Mouse (Mus musculus): Measurements from ENCODE around the gene Rnf167. TPM values are rescaled to one million over a fixed set of nuclear protein-coding genes. Genes with fewer than 3 reads are reported as not detected.

Gene Rnf167
- total and polyA plus RNA-seq, 3 experiments: 23.5 to 31.7 (median 25.5) TPM

DNA sequence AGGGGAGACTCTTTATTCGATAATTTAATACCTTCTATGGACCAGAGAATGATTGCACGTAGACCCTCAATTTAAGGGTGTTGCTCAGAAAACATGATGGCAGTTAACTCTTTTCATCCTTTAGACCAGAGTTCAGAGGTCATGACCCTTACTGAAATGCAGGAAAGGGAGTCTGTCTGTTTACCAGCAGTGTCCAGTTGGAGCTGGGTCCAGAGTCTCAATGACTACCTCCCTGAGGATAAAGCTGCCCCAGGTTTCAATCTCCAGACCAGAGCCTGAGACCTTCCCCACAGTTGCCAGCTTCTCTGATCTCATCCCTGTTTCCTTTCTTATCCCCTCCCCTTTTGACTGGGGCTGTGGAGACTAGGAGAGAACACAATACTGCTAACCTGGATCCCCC is 31.5 kb downstream of the Rnf167 start:
- Histone ChIP-seq H3K9me3 (replicated peaks; ENCODE audit: low read length) (no peaks in the 10 kb centered on the region), H3K4me2 (ENCODE audit: insufficient read depth, low read depth, poor library complexity, severe bottlenecking) (no peak overlapping the region), H3K4me3 (replicated peaks in 1 of 3; ENCODE audit: low read depth in 2 of 3, low read length in 2 of 3, poor library complexity in 1 of 3) (no peak overlapping the region), H3K27ac (ENCODE audit: insufficient read depth, low read depth) (no peak overlapping the region), H3K79me2 (replicated peaks; ENCODE audit: control insufficient read depth, extremely low read depth, insufficient read depth, poor library complexity, severe bottlenecking) (no peaks in the 10 kb centered on the region), H3K4me1 (ENCODE audit: control insufficient read depth in 1 of 2, insufficient read depth in 2 of 2) (peaks cover 0 to 47% of the 10 kb centered on the region in 2 experiments), H3K27me3 (replicated peaks) (no peaks in the 10 kb centered on the region), H3K36me3 (replicated peaks in 1 of 2; ENCODE audit: control insufficient read depth in 1 of 2, insufficient read depth in 1 of 2, low read length in 1 of 2) (peaks cover 64 to 92% of the 10 kb centered on the region in 2 experiments), H3K9ac (ENCODE audit: insufficient read depth, low read depth) (no peak overlapping the region)
- in situ Hi-C loops (cut with MboI; ENCODE audit: low pct_ligation_motif_present, low pct_unique_long_range_greater_than_20kb, low sequenced_read_pairs) (no loop called here), dilution Hi-C loops (cut with MboI; ENCODE audit: extremely low pct_ligation_motif_present, extremely low pct_unique_long_range_greater_than_20kb, low sequenced_read_pairs) (no loop called here)
- DNase-seq (ENCODE audit: extremely low read depth): no peak
- TF ChIP-seq GABPA (IDR thresholded peaks at IDR 0.05; ENCODE audit: insufficient replicate concordance, low read depth, low read length) (no peak), RAD21 (IDR thresholded peaks at IDR 0.05; ENCODE audit: low read depth, low read length) (no peak), ZNF384 (IDR thresholded peaks at IDR 0.05; ENCODE audit: low read depth, low read length) (no peak), BHLHE40 (IDR thresholded peaks at IDR 0.05; ENCODE audit: low read depth, low read length) (no peak), IRF4 (IDR thresholded peaks at IDR 0.05; ENCODE audit: low read depth, low read length) (no peak), EP300 (IDR thresholded peaks at IDR 0.05; ENCODE audit: low read length) (no peak), ZKSCAN1 (IDR thresholded peaks at IDR 0.05; ENCODE audit: borderline replicate concordance, low read depth, low read length) (no peak), MEF2A (IDR thresholded peaks at IDR 0.05; ENCODE audit: borderline replicate concordance, low read depth, low read length) (no peak), KAT2A (IDR thresholded peaks at IDR 0.05; ENCODE audit: insufficient replicate concordance, low read length) (no peak), MAFK (IDR thresholded peaks at IDR 0.05; ENCODE audit: insufficient replicate concordance, low read length) (no peak), USF2 (conservative IDR thresholded peaks at IDR 0.05; ENCODE audit: low read depth, low read length) (no peak), CTCF (conservative IDR thresholded peaks at IDR 0.05 in 1 of 2, IDR thresholded peaks at IDR 0.05 in 1 of 2; ENCODE audit: low read depth in 2 of 2, low read length in 2 of 2) (no peak)

- no peak overlapping the region for H3K9ac ChIP-seq (ENCODE audit: insufficient read depth, low read depth)
- H3K4me3 ChIP-seq (replicated peaks in 1 of 3; ENCODE audit: low read depth in 2 of 3, low read length in 2 of 3, poor library complexity in 1 of 3): no peak overlapping the region
- no peaks in the 10 kb centered on the region for H3K9me3 ChIP-seq (replicated peaks; ENCODE audit: low read length)
- no peaks in the 10 kb centered on the region for H3K79me2 ChIP-seq (replicated peaks; ENCODE audit: control insufficient read depth, extremely low read depth, insufficient read depth, poor library complexity, severe bottlenecking)
- in situ Hi-C loops (cut with MboI; ENCODE audit: low pct_ligation_motif_present, low pct_unique_long_range_greater_than_20kb, low sequenced_read_pairs) (no loop called here), dilution Hi-C loops (cut with MboI; ENCODE audit: extremely low pct_ligation_motif_present, extremely low pct_unique_long_range_greater_than_20kb, low sequenced_read_pairs) (no loop called here)
- no peak overlapping the region for H3K4me2 ChIP-seq (ENCODE audit: insufficient read depth, low read depth, poor library complexity, severe bottlenecking)
- DNase-seq (ENCODE audit: extremely low read depth): no peak
- no peak for TF ChIP-seq MAFK (IDR thresholded peaks at IDR 0.05; ENCODE audit: insufficient replicate concordance, low read length)
- TF ChIP-seq JUND (conservative IDR thresholded peaks at IDR 0.05; ENCODE audit: low read depth, low read length): no peak
- TF ChIP-seq SIN3A (IDR thresholded peaks at IDR 0.05; ENCODE audit: low read length): no peak
- TF ChIP-seq GABPA (IDR thresholded peaks at IDR 0.05; ENCODE audit: insufficient replicate concordance, low read depth, low read length): no peak
- TF ChIP-seq ZNF384 (IDR thresholded peaks at IDR 0.05; ENCODE audit: low read depth, low read length): no peak
- TF ChIP-seq TCF12 (IDR thresholded peaks at IDR 0.05; ENCODE audit: low read depth, low read length): no peak
- no peak for TF ChIP-seq SMC3 (IDR thresholded peaks at IDR 0.05; ENCODE audit: low read depth, low read length)
- TF ChIP-seq JUN (IDR thresholded peaks at IDR 0.05; ENCODE audit: insufficient read depth, low read depth, low read length): no peak
- H3K27me3 ChIP-seq (replicated peaks): no peaks in the 10 kb centered on the region
- H3K4me1 ChIP-seq (ENCODE audit: control insufficient read depth in 1 of 2, insufficient read depth in 2 of 2): peaks cover 0 to 55% of the 10 kb centered on the region in 2 experiments
- no peak overlapping the region for H3K27ac ChIP-seq (ENCODE audit: insufficient read depth, low read depth)
- peaks cover 66 to 92% of the 10 kb centered on the region in 2 experiments for H3K36me3 ChIP-seq (replicated peaks in 1 of 2; ENCODE audit: control insufficient read depth in 1 of 2, insufficient read depth in 1 of 2, low read length in 1 of 2)
Measured at GRCm38 (mm10) chr11:70679361-70679760, 32.3 kb downstream of the Rnf167 start.

Data from CH12.LX (cell line).